Mouse (Mus musculus) gastrocnemius, postnatal 36 days (tissue): ENCODE measurements at regions not wholly inside any gene's neighbourhood (a gene's known extent, or its start where the extent isn't known, plus 50 kb on each side); places are given as distances from the start of the nearest gene placed in this dataset.

Source experiments
- DNase-seq, 2 experiments: peaks; one replicate each; pipeline ENCODE4 v3.0.0; 2022
- intact Hi-C: fragments of 180-260 bp; cut with DNase I; formaldehyde crosslinking; loops from one replicate; pipeline ENCODE4 v1.15.1; 2025
- microRNA-seq, 2 experiments: library from miRNA; unstranded; fragments of <30 nt; microRNA quantifications; one replicate each; pipeline ENCODE4 v1.2.0; 2021

DNA sequence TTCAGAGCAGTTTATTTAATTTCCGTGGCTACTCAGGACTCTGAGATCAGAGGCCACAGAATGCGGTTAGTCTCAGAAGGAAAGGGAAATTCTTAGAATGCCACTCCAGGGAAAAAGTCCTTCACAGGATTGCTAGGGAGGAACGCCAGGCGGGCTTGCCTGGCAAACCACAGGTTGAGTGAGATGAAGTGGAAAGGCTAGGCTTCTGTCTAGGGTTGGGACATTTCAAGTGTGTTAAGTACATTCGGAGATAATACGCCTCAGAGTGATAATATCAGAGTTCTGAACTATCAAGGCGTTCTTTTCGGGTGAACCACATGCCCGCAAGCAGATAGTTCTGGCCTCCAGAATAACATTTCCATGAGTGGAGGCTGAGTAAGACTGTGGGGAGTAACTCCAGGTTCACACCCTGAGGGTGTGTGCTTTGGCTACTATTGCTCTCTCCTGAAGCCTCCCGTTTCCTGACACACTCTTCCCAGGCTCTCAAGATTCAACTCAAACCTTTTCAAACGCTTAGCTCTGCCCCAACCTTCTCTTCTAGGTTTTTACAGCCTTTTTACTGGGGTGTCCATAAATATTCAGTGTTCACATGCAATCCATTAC, 119.3 kb upstream of the Nr5a2 start:
- intact Hi-C loops, result no loop called here

DNA sequence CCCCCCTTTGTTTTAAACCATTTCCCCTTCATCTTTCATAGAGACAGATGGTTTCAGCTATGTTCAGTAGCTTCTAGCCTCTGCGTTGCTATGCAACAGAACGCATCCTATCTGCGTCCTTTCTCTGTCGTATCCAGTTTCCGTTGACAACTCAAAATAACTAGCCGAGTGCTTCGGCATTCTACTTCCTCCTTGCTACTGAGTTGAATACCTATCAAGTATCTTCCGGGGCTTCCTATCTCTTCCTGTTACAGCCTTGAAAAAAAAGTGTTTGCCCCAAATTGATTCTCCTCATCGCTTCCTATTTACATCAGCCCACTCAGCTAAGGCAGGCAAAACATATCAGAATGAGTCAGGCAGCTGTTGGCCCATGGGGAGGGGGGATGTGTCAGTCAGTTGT, 114.5 kb upstream of the Nr5a2 start:
- intact Hi-C loops, result no loop called here
- DNase-seq, result no peak

More for the DNA sequence above, 119.3 kb upstream of the Nr5a2 start:
- no peak for DNase-seq

DNA sequence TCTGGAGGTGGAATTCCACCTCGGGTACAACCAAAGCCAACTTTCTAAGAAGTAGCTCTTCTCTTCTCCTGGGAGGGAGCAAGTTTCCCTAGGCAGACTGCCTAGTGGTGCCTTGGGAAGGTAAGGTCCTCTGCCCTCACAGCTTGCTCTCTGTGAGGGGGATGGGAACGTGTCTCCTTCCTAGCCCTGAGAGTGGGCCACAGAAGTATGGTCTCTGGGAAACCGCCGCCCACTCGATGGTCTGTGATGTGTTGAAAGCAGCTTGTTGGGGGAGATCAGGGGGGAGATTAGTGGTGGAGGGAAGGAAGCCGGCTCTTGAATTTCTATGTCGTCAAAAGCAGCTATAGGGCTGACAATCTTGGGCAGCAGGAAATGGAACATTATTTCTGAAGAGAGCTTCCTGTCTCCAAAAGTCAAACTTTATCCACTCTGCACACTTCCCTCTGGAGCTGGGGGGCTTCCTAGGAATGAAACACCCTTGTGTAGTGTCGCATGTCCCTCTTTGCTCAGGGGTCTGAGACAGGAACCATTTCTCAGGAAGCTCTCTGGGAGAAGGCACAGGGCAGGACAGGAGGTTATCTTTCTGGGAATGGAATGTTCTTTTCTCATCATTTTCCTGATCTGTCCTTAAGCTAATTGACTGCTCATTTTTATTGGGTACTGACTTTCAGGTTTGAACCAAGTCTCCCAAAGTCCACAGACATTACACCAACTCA, 113.8 kb upstream of the Nr5a2 start:
- DNase-seq, result no peak
- intact Hi-C loops, result no loop called here

DNA sequence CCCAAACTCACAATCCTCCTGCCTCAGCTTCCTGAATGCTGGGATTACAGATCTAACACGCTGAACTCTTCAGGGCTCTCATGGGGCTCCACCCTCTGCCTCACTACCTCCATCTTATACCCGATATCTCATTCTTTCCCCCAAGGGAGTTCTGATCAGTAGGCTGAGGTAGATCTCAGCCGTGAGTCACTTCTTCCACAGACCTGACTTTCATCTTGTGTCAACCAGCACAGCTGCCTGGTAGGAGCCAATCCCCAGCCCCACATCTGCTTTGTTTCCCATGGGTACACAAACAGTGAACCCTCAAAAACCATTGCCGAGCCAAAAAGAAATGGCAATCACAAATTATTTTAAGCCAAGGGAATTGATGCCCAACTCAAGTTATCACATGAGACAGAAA, 100.7 kb upstream of the Nr5a2 start:
- intact Hi-C loops, result no loop called here
- DNase-seq, result no peak

DNA sequence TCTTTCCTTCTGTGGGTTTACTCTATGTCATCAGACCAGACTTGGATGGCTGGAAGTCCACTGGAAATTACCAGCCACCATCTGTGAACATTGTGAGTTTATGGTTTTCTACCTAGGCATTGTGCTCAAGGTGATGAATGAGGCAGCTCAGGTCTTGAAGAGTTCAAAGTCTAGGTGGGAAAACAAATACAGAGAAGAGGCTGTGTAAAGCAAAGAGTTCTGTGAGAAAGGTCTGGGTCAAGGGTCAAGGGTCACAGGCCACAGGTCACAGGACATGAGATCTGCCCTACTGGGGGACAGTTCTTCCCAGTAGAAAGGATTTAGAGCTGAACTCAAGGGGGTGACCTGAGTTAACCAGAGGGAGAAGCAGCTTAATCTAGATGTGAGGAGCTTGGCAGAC, 92.9 kb upstream of the Nr5a2 start:
- intact Hi-C loops, result no loop called here

DNA sequence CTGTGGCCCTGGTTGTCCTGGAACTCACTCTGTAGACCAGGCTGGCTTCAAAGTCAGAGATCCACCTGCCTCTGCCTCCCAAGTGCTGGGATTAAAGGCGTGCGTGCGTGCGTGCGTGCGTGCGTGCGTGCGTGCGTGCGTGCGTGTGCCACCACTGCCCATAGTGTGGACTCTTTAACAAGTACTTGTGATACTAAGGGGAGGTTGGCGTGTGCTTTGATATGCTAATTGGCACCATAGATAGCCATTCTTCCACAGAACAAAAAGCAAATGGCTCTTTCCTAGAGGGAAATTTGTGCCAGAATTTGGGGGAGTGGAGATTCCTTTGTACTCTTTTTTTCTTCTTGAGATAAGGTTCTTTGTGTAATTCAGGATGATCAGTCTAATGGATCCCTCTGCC, 91.3 kb upstream of the Nr5a2 start:
- no peak for DNase-seq
- intact Hi-C loops, result no loop called here

More for the DNA sequence above, 92.9 kb upstream of the Nr5a2 start:
- no peak for DNase-seq

DNA sequence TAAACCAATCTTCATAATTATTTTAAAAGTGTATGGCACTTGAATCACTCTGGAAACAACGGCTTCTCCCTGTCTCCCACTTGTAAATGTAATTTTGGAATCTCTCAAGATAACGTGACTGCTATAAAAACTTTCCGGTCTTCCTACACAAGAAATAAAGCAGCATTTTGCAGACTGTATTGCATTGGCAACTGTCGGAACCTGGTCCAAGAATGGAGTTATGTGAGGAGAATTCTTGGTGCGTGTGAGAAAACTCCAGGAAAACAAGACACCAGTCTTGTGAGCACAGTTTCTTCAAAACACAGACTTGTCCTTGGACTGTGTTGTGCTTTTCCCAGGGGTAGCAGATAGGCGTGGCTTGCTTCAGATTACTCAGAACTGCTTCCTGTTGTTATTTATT, 83.8 kb upstream of the Nr5a2 start:
- DNase-seq, result no peak
- intact Hi-C loops, result no loop called here

DNA sequence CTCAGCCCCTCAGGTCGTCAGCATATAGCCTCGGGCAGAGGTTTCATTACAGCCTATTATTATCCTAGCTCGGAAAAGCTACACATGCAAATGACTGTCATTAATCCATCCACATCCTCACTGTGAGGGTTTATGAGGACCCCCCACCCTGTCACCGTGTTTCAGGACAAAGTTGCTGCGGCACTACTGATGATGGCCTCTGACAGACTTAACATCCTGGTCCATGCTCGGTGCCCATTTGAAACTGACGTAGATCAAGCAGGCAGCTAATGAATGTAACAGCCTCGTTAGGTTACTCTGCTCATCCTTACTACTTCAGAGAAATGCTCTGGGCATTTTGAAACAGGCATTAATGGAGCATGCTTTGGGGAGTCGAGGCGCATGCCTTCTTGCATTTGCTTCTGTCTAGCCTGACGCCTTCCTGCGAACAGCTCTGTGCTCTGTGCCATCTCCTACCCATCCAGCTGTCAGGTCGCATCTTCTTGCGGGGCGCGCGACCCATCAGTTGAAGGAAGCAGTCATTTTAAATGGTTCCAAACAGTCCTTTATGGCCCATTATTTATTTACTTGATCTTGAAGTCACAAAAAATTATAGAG, 82.3 kb upstream of the Nr5a2 start:
- intact Hi-C loops, result no loop called here
- no peak for DNase-seq

DNA sequence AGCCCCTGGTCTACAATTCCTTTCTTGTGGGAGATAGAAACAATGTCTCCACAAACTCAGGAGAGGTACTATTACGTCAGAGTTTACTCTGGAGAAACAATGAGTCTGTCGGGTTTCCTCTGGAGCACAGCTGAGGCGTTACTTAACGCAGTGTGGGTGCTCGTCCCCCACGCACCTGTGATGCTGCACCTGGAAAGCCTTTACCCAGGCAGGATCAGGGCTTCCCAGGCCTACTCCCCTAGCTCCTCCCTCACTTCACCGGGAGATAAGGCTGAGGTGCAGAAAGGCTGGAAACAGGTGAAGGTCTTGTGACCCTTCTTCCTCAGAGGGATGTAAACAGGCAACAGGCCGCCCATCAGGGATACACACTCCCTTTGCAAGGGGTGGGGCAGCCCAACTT, 80.7 kb upstream of the Nr5a2 start:
- no peak for DNase-seq
- intact Hi-C loops, result no loop called here

DNA sequence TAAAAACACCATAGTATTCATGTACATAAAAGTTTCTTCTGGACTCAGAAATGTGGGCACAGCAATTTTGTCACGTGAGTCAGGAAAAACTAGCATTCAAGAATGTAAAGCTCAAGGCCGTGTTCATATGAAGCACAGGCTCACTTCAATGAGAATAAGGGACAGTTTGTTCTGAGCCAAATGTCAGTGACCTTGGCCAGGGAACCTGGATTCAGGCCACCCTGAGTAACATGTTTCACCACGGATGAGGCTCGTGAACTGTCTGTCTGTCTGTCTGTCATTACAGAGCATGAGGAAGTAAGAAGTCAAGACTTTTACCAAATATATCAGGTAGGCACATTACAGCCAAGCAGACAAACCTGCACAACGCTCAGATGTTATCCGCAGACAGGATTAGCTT, 74.3 kb upstream of the Nr5a2 start:
- DNase-seq, result no peak

DNA sequence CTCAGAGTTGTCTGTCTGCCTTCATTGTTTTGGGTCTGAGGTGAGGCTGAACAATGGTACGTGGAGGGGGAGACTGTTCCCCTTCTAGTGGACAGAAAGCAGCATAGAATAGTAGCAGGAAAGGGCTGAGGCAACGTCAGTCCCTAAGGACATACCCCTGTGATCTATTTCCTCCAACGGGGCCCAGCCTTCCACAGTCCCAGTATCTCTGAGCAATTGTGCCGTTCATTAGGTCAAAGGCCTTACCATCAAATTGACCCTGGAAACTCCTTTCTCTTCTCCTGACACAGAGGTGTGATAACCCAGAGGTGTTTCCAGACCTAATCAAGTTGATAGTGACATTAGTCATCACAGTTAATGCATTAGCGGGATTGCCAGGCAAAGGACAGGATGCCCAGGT, 73.4 kb upstream of the Nr5a2 start:
- intact Hi-C loops, result no loop called here
- DNase-seq, result no peak

More for the DNA sequence above, 74.3 kb upstream of the Nr5a2 start:
- intact Hi-C loops, result no loop called here

DNA sequence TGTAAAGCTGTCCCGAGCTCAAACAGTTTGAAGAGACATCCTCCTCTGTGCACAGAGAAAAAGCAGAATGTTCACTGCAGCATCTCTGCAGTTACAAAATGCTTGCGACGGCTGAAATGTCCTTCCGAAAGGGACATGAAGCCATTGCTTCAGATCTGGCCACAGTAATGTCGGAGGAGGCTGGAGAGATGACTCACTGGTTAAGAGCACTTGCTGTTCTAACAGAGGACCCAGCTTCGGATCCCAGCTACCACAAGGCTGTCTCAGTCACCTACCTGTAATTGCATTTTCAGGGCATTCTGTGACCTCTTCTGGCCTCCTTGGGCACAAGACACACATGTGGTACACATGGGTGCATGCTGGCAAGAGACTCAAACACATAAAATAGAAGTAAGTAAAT, 63.5 kb upstream of the Nr5a2 start:
- no peak for DNase-seq
- intact Hi-C loops, result no loop called here

DNA sequence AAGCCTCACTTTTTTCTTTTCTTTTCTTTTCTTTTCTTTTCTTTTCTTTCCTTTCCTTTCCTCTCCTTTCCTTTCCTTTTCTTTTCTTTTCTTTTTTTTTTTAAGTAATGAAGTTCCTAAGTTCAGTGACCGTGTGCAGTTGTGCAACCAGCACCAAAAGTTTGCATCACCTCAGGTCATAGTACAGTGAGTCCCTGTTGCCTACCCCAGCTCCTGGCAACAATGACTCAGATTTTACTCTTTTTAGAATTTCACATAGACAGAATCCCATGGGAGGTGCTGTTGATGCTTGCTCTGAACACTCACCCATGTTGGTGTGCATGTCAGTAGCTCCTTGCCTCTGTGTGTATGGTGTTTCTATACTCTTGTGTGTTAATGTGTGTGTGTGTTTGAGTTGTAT, 60.3 kb upstream of the Nr5a2 start:
- DNase-seq, result no peak
- intact Hi-C loops, result no loop called here

DNA sequence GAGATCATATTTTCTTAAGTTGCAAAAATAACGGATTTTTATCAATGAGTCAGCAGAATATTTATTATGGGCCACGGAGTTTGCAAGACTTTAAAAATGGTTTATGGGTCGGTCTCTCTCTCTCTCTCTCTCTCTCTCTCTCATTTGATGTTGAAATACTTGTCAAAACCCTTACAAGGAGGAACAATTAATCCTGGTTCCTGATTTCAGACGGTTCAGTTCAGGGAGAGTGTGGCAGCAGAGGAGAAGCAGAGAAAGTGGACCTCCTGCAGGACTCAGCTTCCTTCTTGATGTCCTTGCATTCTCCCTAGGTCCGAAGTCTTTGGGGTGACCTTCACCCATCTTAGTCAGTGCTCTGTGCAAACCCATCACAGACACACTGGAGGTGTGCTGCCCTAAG, 57.4 kb upstream of the Nr5a2 start:
- no peak for DNase-seq
- intact Hi-C loops, result no loop called here

DNA sequence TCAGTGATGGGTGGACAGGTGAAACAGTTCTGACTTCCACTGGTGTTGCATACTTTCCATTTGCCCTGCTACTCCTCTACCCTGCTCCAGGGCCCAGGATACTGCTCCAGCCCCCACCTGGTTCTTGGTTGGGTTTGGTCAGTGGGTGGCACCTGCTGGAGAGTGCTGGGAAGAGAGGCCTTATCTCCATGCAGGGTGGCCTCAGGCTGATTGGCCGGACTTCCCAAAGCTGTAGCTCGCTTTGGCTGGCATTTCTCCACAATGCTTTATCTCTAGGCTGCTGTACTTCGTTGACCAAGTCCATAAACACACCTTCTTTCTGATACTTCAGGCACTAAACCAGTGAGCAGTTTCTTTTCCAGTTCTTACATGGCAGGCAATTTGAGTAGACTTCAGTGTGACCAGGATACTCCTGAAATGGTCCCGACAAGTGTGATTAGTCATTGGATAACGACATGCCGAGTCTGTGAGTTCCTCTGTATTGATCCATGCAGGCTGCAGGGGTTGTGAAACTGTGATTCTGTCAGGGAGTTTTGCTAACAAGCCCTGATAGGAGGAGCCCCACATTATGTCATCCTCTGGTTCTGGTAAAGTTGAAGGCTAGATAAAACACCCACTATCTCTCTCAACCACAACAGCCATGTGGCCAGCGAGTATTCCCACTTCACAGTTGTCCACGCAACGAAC, 50.1 kb upstream of the Nr5a2 start:
- DNase-seq, result no peak
- intact Hi-C loops, result no loop called here

Small RNAs in the stretch of these regions (microRNA-seq; reads per million reads assigned to microRNA genes)
- gene Mir181a-1 (298 to 329 reads per million in 2 experiments), gene Mir181b-1 (5.0 to 5.2 reads per million in 2 experiments)
